Mouse (Mus musculus) C2C12 (cell line): ENCODE measurements around the gene Eif3d. TPM values are rescaled to one million over a fixed set of nuclear protein-coding genes. Genes with fewer than 3 reads are reported as not detected.

Source experiments
- H3K27me3 ChIP-seq: one replicate; pipeline ENCODE4 v1.6.1; 2011; ENCODE audit not compliant: control insufficient read depth, insufficient read depth, insufficient read length
- H3K36me3 ChIP-seq: one replicate; pipeline ENCODE4 v1.6.1; 2011; ENCODE audit not compliant: control insufficient read depth, insufficient read depth
- H3K4me3 ChIP-seq: one replicate; pipeline ENCODE4 v1.5.1; 2011; ENCODE audit warnings: mild to moderate bottlenecking, control low read depth; ENCODE audit not compliant: poor library complexity, insufficient read depth, severe bottlenecking
- H3K79me2 ChIP-seq: one replicate; pipeline ENCODE4 v1.6.1; 2011; ENCODE audit not compliant: control insufficient read depth, insufficient read depth
- H3K79me3 ChIP-seq: one replicate; pipeline ENCODE4 v1.6.1; 2011; ENCODE audit warnings: low read depth, control low read depth
- H3ac ChIP-seq: one replicate; pipeline ENCODE3; 2011; ENCODE audit warnings: low read depth; ENCODE audit not compliant: control insufficient read depth, insufficient read length
- CEBPB ChIP-seq: IDR thresholded peaks from one replicate; pipeline ENCODE4 v1.6.1; 2011; ENCODE audit warnings: low read depth, mild to moderate bottlenecking, control low read depth, moderate library complexity
- CTCF ChIP-seq: IDR thresholded peaks from one replicate; pipeline ENCODE4 v1.5.1; 2011; ENCODE audit not compliant: control insufficient read depth, insufficient read depth, insufficient read length
- FOSL1 ChIP-seq: IDR thresholded peaks from one replicate; pipeline ENCODE4 v1.8.0; 2011; ENCODE audit warnings: mild to moderate bottlenecking, low read length; ENCODE audit not compliant: poor library complexity, insufficient read depth, severe bottlenecking
- MAX ChIP-seq: IDR thresholded peaks from one replicate; pipeline ENCODE4 v1.6.1; 2011; ENCODE audit warnings: mild to moderate bottlenecking, control low read depth
- MYOD1 ChIP-seq: IDR thresholded peaks from one replicate; pipeline ENCODE4 v1.6.1; 2011; ENCODE audit warnings: low read depth; ENCODE audit not compliant: control insufficient read depth, insufficient read length
- MYOG ChIP-seq: IDR thresholded peaks from one replicate; pipeline ENCODE4 v1.6.1; 2011; ENCODE audit not compliant: control insufficient read depth, insufficient read length; ENCODE audit errors: extremely low read depth
- USF1 ChIP-seq: IDR thresholded peaks from one replicate; pipeline ENCODE4 v1.6.1; 2011; ENCODE audit warnings: low read depth, mild to moderate bottlenecking, control low read depth, moderate library complexity
- polyA plus RNA-seq: library from polyadenylated mRNA; unstranded; fragments of >200 nt; fragmentation: generic; extraction: Trizol; gene quantifications from one replicate; pipeline ENCODE4 v1.2.1, GENCODE M21; 2012; ENCODE audit warnings: missing spikeins

Eif3d gene
- polyA plus RNA-seq, 1 experiment: 428 TPM

- TF ChIP-seq MAX (peak; percentile 98), FOSL1 (no peak), CEBPB (no peak), CTCF (peak; percentile 75), MYOG (no peak), MYOD1 (no peak), USF1 (peak; percentile 91)
- peaks cover 38% of the 10 kb centered on the region for H3K36me3 ChIP-seq
- no peaks in the 10 kb centered on the region for H3K79me2 ChIP-seq
- peak within 1 kb of the TSS; percentile 23 for H3K4me3 ChIP-seq
- H3K27me3 ChIP-seq: no peaks in the 10 kb centered on the region
- H3ac ChIP-seq: peak within 1 kb of the TSS; percentile 54
- H3K79me3 ChIP-seq: no peaks in the 10 kb centered on the region
Observed at GRCm38 (mm10) chr15:77956404-77956901, 14.2 kb downstream of the Eif3d start, which contains the start of gene Foxred2. Gene Foxred2, minus strand, starts transcription at chr15:77956722.

GRCm38 (mm10) chr15:77955440-77956403 lies 14.9 kb downstream of the Eif3d start:
- no peaks in the 10 kb centered on the region for H3K79me2 ChIP-seq
- H3ac ChIP-seq: no peak overlapping the region
- H3K79me3 ChIP-seq: no peaks in the 10 kb centered on the region
- H3K4me3 ChIP-seq: peak overlapping the region; percentile 23
- no peaks in the 10 kb centered on the region for H3K27me3 ChIP-seq
- peaks cover 30% of the 10 kb centered on the region for H3K36me3 ChIP-seq
- TF ChIP-seq FOSL1 (no peak), MAX (no peak), MYOG (no peak), CEBPB (no peak), CTCF (no peak), MYOD1 (no peak), USF1 (no peak)

GRCm38 (mm10) chr15:77954362-77954761 lies 16.3 kb downstream of the Eif3d start:
- Histone ChIP-seq H3K4me3 (no peak overlapping the region), H3K36me3 (peaks cover 17% of the 10 kb centered on the region), H3K79me2 (no peaks in the 10 kb centered on the region), H3K79me3 (no peaks in the 10 kb centered on the region), H3ac (no peak overlapping the region), H3K27me3 (no peaks in the 10 kb centered on the region)
- no peak for TF ChIP-seq MYOD1
- TF ChIP-seq USF1: no peak
- TF ChIP-seq FOSL1: no peak
- no peak for TF ChIP-seq CTCF
- no peak for TF ChIP-seq CEBPB
- TF ChIP-seq MYOG: no peak
- TF ChIP-seq MAX: no peak

GRCm38 (mm10) chr15:77952921-77953320 lies 17.7 kb downstream of the Eif3d start:
- H3K36me3 ChIP-seq: peaks cover 2% of the 10 kb centered on the region
- H3K79me3 ChIP-seq: no peaks in the 10 kb centered on the region
- H3K79me2 ChIP-seq: no peaks in the 10 kb centered on the region
- TF ChIP-seq MYOD1 (no peak), MYOG (no peak), MAX (no peak), FOSL1 (no peak), USF1 (no peak), CEBPB (no peak), CTCF (no peak)
- no peaks in the 10 kb centered on the region for H3K27me3 ChIP-seq
- H3ac ChIP-seq: no peak overlapping the region
- H3K4me3 ChIP-seq: no peak overlapping the region

- H3ac ChIP-seq: no peak overlapping the region
Observed at GRCm38 (mm10) chr15:77949061-77949460, 21.6 kb downstream of the Eif3d start.

More at GRCm38 (mm10) chr15:77949061-77949460, 21.6 kb downstream of the Eif3d start:
- TF ChIP-seq MYOG: no peak
- TF ChIP-seq CEBPB: no peak
- TF ChIP-seq MAX: no peak
- no peak for TF ChIP-seq USF1
- TF ChIP-seq CTCF: no peak
- TF ChIP-seq MYOD1: no peak
- no peak for TF ChIP-seq FOSL1
- H3K36me3 ChIP-seq: no peaks in the 10 kb centered on the region
- no peaks in the 10 kb centered on the region for H3K79me2 ChIP-seq
- H3K27me3 ChIP-seq: no peaks in the 10 kb centered on the region
- no peak overlapping the region for H3K4me3 ChIP-seq
- H3K79me3 ChIP-seq: no peaks in the 10 kb centered on the region
